Mouse (Mus musculus) liver, embryonic 14.5 days (tissue): ENCODE data around the gene Lgals8.

Experiments
- CTCF ChIP-seq: IDR thresholded peaks from 2 replicates; pipeline ENCODE4 v1.5.1; 2016; ENCODE audit warnings: antibody characterized with exemption, low read depth, control low read depth
- EP300 ChIP-seq: IDR thresholded peaks from 2 replicates; pipeline ENCODE4 v1.6.1; 2016; ENCODE audit warnings: antibody characterized with exemption, low read depth

- TF ChIP-seq CTCF = no peak
- no peak for TF ChIP-seq EP300
These were observed 34.4 kb upstream of the Lgals8 start for GRCm38 (mm10) chr13:12499107-12499506.
